In genomic region chr12:34284396-34284795, GRCm38 (mm10) we compare ENCODE assay signal across 33 mouse cellular contexts.
"Had no signal": no experiment of that assay in that cellular context is flagged by ENCODE, and none has a peak within 500 bp of the region (broad histone marks: within the 10 kb centered on the region; RNA-seq: fewer than 3 reads in every experiment).

No protein-coding gene starts in this region.

- H3K9ac ChIP-seq: heart, embryonic 13.5 days; heart, embryonic 15.5 days; hindbrain, embryonic 12.5 days; hindbrain, embryonic 13.5 days; hindbrain, embryonic 14.5 days; hindbrain, embryonic 15.5 days; kidney, embryonic 15.5 days had no signal

- ATAC-seq: hindbrain, embryonic 16.5 days; hindbrain, postnatal 0 days; inflammation-experienced regulatory T-cells, adult 6 months had no signal

- H3K4me3 ChIP-seq: heart, adult 2 months; heart, embryonic 10.5 days; heart, embryonic 13.5 days; heart, embryonic 15.5 days; hindbrain, embryonic 10.5 days; hindbrain, embryonic 12.5 days; hindbrain, embryonic 13.5 days; hindbrain, embryonic 15.5 days; kidney, embryonic 15.5 days; layer of hippocampus, adult 2 months; left cerebral cortex, adult 2 months had no signal

- DNase-seq: heart, adult 2 months; heart, postnatal 10 days; heart, postnatal 14 days; heart, postnatal 36 days; heart, postnatal 4 days; kidney, adult 11 months; kidney, adult 18-20 months; kidney, adult 2 months; kidney, adult 8-10 months; kidney, adult 9 months; kidney, postnatal 10 days; kidney, postnatal 14 days; kidney, postnatal 25 days; kidney, postnatal 36 days; kidney, postnatal 4 days; layer of hippocampus, adult 9-11 months; layer of hippocampus, postnatal 36 days had no signal

- H3K27ac ChIP-seq: heart, adult 2 months; heart, embryonic 10.5 days; heart, embryonic 13.5 days; heart, embryonic 15.5 days; hindbrain, embryonic 10.5 days; hindbrain, embryonic 12.5 days; hindbrain, embryonic 13.5 days; hindbrain, embryonic 14.5 days; hindbrain, embryonic 15.5 days; hindbrain, postnatal 0 days; kidney, embryonic 15.5 days; kidney, postnatal 0 days; layer of hippocampus, adult 2 months; left cerebral cortex, adult 2 months had no signal

- H3K36me3 ChIP-seq: heart, embryonic 10.5 days; heart, embryonic 15.5 days; hindbrain, embryonic 10.5 days; hindbrain, embryonic 12.5 days; hindbrain, embryonic 13.5 days; hindbrain, embryonic 15.5 days; kidney, embryonic 15.5 days had no signal

- H3K4me2 ChIP-seq: heart, embryonic 11.5 days; heart, embryonic 13.5 days; heart, embryonic 15.5 days; hindbrain, embryonic 12.5 days; hindbrain, embryonic 13.5 days; hindbrain, embryonic 14.5 days; hindbrain, embryonic 15.5 days; kidney, embryonic 15.5 days had no signal

- H3K4me1 ChIP-seq: heart, embryonic 10.5 days; heart, embryonic 15.5 days; hindbrain, embryonic 10.5 days; hindbrain, embryonic 12.5 days; hindbrain, embryonic 13.5 days; hindbrain, embryonic 15.5 days; kidney, embryonic 15.5 days had no signal

- H3K9me3 ChIP-seq: heart, embryonic 10.5 days; heart, embryonic 13.5 days; heart, embryonic 15.5 days; hindbrain, embryonic 10.5 days; hindbrain, embryonic 12.5 days; hindbrain, embryonic 13.5 days; hindbrain, embryonic 15.5 days; kidney, embryonic 15.5 days had no signal

- H3K27me3 ChIP-seq: heart, embryonic 13.5 days; heart, embryonic 15.5 days; hindbrain, embryonic 12.5 days; hindbrain, embryonic 13.5 days; hindbrain, embryonic 15.5 days; kidney, embryonic 15.5 days had no signal
